Mouse (Mus musculus) hindbrain, embryonic 14.5 days (tissue): ENCODE measurements around the gene Vav3. TPM values are rescaled to one million over a fixed set of nuclear protein-coding genes. Genes with fewer than 3 reads are reported as not detected.

Experiments used
- ATAC-seq: fragments of 200-750 bp; cut with Nextera tagmentation; 2 replicates; pipeline ENCODE4 v1.8.0; 2017; ENCODE audit warnings: moderate number of reproducible peaks, mild to moderate bottlenecking, moderate TSS enrichment, moderate library complexity; ENCODE audit not compliant: low FRiP score
- DNase-seq: peaks from one replicate; pipeline ENCODE4 v3.0.0-alpha.2; 2015; ENCODE audit warnings: low spot score
- H3K27ac ChIP-seq: fragments of 300-500 bp; sonication (generic); 2 replicates; pipeline ENCODE4 v1.5.1; 2014; ENCODE audit warnings: mild to moderate bottlenecking, moderate library complexity
- H3K27me3 ChIP-seq: fragments of 300-500 bp; sonication (generic); 2 replicates; pipeline ENCODE4 v1.6.1; 2014; ENCODE audit warnings: mild to moderate bottlenecking, low read length, mixed read lengths; ENCODE audit not compliant: control insufficient read depth, insufficient read depth
- H3K36me3 ChIP-seq: fragments of 300-500 bp; sonication (generic); replicated peaks from 2 replicates; pipeline ENCODE4 v1.6.1; 2014; ENCODE audit not compliant: control insufficient read depth, insufficient read depth
- H3K4me1 ChIP-seq: fragments of 300-500 bp; sonication (generic); replicated peaks from 2 replicates; pipeline ENCODE4 v1.6.1; 2014; ENCODE audit warnings: antibody characterized with exemption, low read length, mixed read lengths; ENCODE audit not compliant: control insufficient read depth, insufficient read depth
- H3K4me2 ChIP-seq: fragments of 300-500 bp; sonication (generic); replicated peaks from 2 replicates; pipeline ENCODE4 v1.6.1; 2014; ENCODE audit warnings: mild to moderate bottlenecking, moderate library complexity
- H3K4me3 ChIP-seq: fragments of 300-500 bp; sonication (generic); replicated peaks from 2 replicates; pipeline ENCODE4 v1.5.1; 2014; ENCODE audit warnings: mild to moderate bottlenecking, low read length
- H3K9ac ChIP-seq: fragments of 300-500 bp; sonication (generic); 2 replicates; pipeline ENCODE4 v1.6.1; 2014
- H3K9me3 ChIP-seq: fragments of 300-500 bp; sonication (generic); 2 replicates; pipeline ENCODE4 v1.6.1; 2016; ENCODE audit warnings: low read length; ENCODE audit not compliant: control insufficient read depth
- WGBS: fragments of 180-500 bp; shearing (Covaris S2); extraction: QIAGEN DNeasy Blood & Tissue Kit; methylation state at CpG from one replicate; pipeline ENCODE4 v1.1.7; 2014; 5-methylcytosine and 5-hydroxymethylcytosine counted together
- polyA plus RNA-seq: library from polyadenylated mRNA; unstranded; fragments of >200 nt; fragmentation: Nextera tagmentation; extraction: Ambion mirVana; gene quantifications from 2 replicates; pipeline ENCODE4 v1.2.1, GENCODE M21; 2014

Gene Vav3
- polyA plus RNA-seq, 1 experiment from 2014 or later = 18.8 TPM

GRCm38 (mm10) chr3:109411294-109411693 lies 70.8 kb downstream of the Vav3 start:
- 85% methylated on average over 3 of the region's 3 CpGs for WGBS
- no peaks in the 10 kb centered on the region for H3K27me3 ChIP-seq
- H3K4me3 ChIP-seq = no peak overlapping the region
- ATAC-seq (no peak), DNase-seq (no peak)
- H3K4me2 ChIP-seq = no peak overlapping the region
- no peaks in the 10 kb centered on the region for H3K9me3 ChIP-seq
- H3K36me3 ChIP-seq = no peaks in the 10 kb centered on the region
- H3K9ac ChIP-seq = no peak overlapping the region
- no peaks in the 10 kb centered on the region for H3K4me1 ChIP-seq
- H3K27ac ChIP-seq = no peak overlapping the region

GRCm38 (mm10) chr3:109420403-109420802 lies 80.0 kb downstream of the Vav3 start:
- H3K27ac ChIP-seq = no peak overlapping the region; the same call in 1 of the 2 replicates
- 46% methylated on average over 3 of the region's 3 CpGs for WGBS
- no peaks in the 10 kb centered on the region for H3K36me3 ChIP-seq
- ATAC-seq (no peak), DNase-seq (no peak)
- no peak overlapping the region for H3K4me2 ChIP-seq
- H3K27me3 ChIP-seq = no peaks in the 10 kb centered on the region
- H3K9ac ChIP-seq = no peak overlapping the region
- H3K4me1 ChIP-seq = peaks cover 7% of the 10 kb centered on the region; the same call in 1 of the 2 replicates
- no peaks in the 10 kb centered on the region for H3K9me3 ChIP-seq
- no peak overlapping the region for H3K4me3 ChIP-seq

GRCm38 (mm10) chr3:109421019-109421418 lies 80.6 kb downstream of the Vav3 start:
- ATAC-seq (peak; percentile 65), DNase-seq (peak; percentile 50)
- H3K27me3 ChIP-seq = no peaks in the 10 kb centered on the region
- H3K36me3 ChIP-seq = no peaks in the 10 kb centered on the region
- no peak overlapping the region for H3K4me3 ChIP-seq
- H3K9me3 ChIP-seq = no peaks in the 10 kb centered on the region
- no peak overlapping the region for H3K4me2 ChIP-seq
- WGBS = 28% methylated on average over 3 of the region's 3 CpGs
- peaks cover 7% of the 10 kb centered on the region; the same call in 1 of the 2 replicates for H3K4me1 ChIP-seq
- H3K27ac ChIP-seq = no peak overlapping the region
- H3K9ac ChIP-seq = no peak overlapping the region

GRCm38 (mm10) chr3:109423440-109424079 lies 83.1 kb downstream of the Vav3 start:
- Histone ChIP-seq H3K36me3 (no peaks in the 10 kb centered on the region), H3K27me3 (no peaks in the 10 kb centered on the region), H3K4me1 (peaks cover 7% of the 10 kb centered on the region; the same call in 1 of the 2 replicates), H3K27ac (no peak overlapping the region), H3K4me2 (no peak overlapping the region), H3K9me3 (no peaks in the 10 kb centered on the region), H3K4me3 (no peak overlapping the region), H3K9ac (no peak overlapping the region)
- no peak for ATAC-seq
- no peak for DNase-seq
- WGBS = 77% methylated on average over 5 of the region's 5 CpGs

- H3K9ac ChIP-seq = no peak overlapping the region
- 63% methylated on average over 1 of the region's 1 CpGs for WGBS
- DNase-seq (no peak), ATAC-seq (no peak)
- H3K27me3 ChIP-seq = no peaks in the 10 kb centered on the region
- no peaks in the 10 kb centered on the region for H3K9me3 ChIP-seq
- no peak overlapping the region for H3K4me3 ChIP-seq
- no peak overlapping the region for H3K4me2 ChIP-seq
- no peaks in the 10 kb centered on the region for H3K4me1 ChIP-seq
- H3K27ac ChIP-seq = no peak overlapping the region
- H3K36me3 ChIP-seq = no peaks in the 10 kb centered on the region
Observed at GRCm38 (mm10) chr3:109431285-109431684, 90.8 kb downstream of the Vav3 start.

GRCm38 (mm10) chr3:109438552-109438951 lies 98.1 kb downstream of the Vav3 start:
- no peak for ATAC-seq
- no peak overlapping the region for H3K4me2 ChIP-seq
- no peak overlapping the region for H3K27ac ChIP-seq
- no peaks in the 10 kb centered on the region for H3K9me3 ChIP-seq
- no peak overlapping the region for H3K4me3 ChIP-seq
- WGBS = 92% methylated on average over 2 of the region's 2 CpGs
- H3K9ac ChIP-seq = no peak overlapping the region
- no peaks in the 10 kb centered on the region for H3K36me3 ChIP-seq
- no peaks in the 10 kb centered on the region for H3K4me1 ChIP-seq
- no peak for DNase-seq
- no peaks in the 10 kb centered on the region for H3K27me3 ChIP-seq

GRCm38 (mm10) chr3:109439253-109439652 lies 98.8 kb downstream of the Vav3 start:
- no peak overlapping the region for H3K27ac ChIP-seq
- no peaks in the 10 kb centered on the region for H3K9me3 ChIP-seq
- H3K4me1 ChIP-seq = no peaks in the 10 kb centered on the region
- H3K9ac ChIP-seq = no peak overlapping the region
- ATAC-seq (no peak), DNase-seq (peak; percentile 17)
- H3K4me2 ChIP-seq = no peak overlapping the region
- no peaks in the 10 kb centered on the region for H3K27me3 ChIP-seq
- WGBS = 88% methylated on average over 8 of the region's 8 CpGs
- no peaks in the 10 kb centered on the region for H3K36me3 ChIP-seq
- H3K4me3 ChIP-seq = no peak overlapping the region

GRCm38 (mm10) chr3:109440001-109440400 lies 99.5 kb downstream of the Vav3 start:
- H3K4me2 ChIP-seq = no peak overlapping the region
- no peaks in the 10 kb centered on the region for H3K27me3 ChIP-seq
- ATAC-seq = no peak
- H3K9ac ChIP-seq = no peak overlapping the region
- WGBS = 80% methylated on average over 6 of the region's 6 CpGs
- H3K9me3 ChIP-seq = no peaks in the 10 kb centered on the region
- H3K36me3 ChIP-seq = no peaks in the 10 kb centered on the region
- DNase-seq = peak; percentile 21
- H3K4me1 ChIP-seq = no peaks in the 10 kb centered on the region
- H3K4me3 ChIP-seq = no peak overlapping the region
- H3K27ac ChIP-seq = no peak overlapping the region

GRCm38 (mm10) chr3:109444077-109444476 lies 103.6 kb downstream of the Vav3 start:
- ATAC-seq = no peak
- Histone ChIP-seq H3K27me3 (no peaks in the 10 kb centered on the region), H3K27ac (no peak overlapping the region), H3K9ac (no peak overlapping the region), H3K9me3 (no peaks in the 10 kb centered on the region), H3K4me3 (no peak overlapping the region), H3K4me1 (no peaks in the 10 kb centered on the region), H3K4me2 (no peak overlapping the region), H3K36me3 (no peaks in the 10 kb centered on the region)
- 87% methylated on average over 3 of the region's 3 CpGs for WGBS
- DNase-seq = no peak

- Histone ChIP-seq H3K27ac (no peak overlapping the region), H3K9ac (no peak overlapping the region)
- WGBS = 83% methylated on average over 4 of the region's 4 CpGs
Observed at GRCm38 (mm10) chr3:109446903-109447302, 106.5 kb downstream of the Vav3 start.

More at GRCm38 (mm10) chr3:109446903-109447302, 106.5 kb downstream of the Vav3 start:
- ATAC-seq (no peak), DNase-seq (no peak)
- no peaks in the 10 kb centered on the region for H3K9me3 ChIP-seq
- H3K27me3 ChIP-seq = no peaks in the 10 kb centered on the region
- no peak overlapping the region for H3K4me2 ChIP-seq
- no peak overlapping the region for H3K4me3 ChIP-seq
- no peaks in the 10 kb centered on the region for H3K4me1 ChIP-seq
- no peaks in the 10 kb centered on the region for H3K36me3 ChIP-seq
